Mouse (Mus musculus): Measurements from ENCODE around the gene Fam222a.
A peak's percentile ranks its signal among the peaks of the same experiment; 100 is the strongest.

- no peak for TF ChIP-seq POLR2A (IDR thresholded peaks at IDR 0.05; ENCODE audit: low read depth, low read length)
- TF ChIP-seq CTCF (IDR thresholded peaks at IDR 0.05; ENCODE audit: extremely low read depth, insufficient read length, insufficient replicate concordance, low read depth, low read length): peak; percentile 66; the same call in 1 of the 2 replicates
Measured at GRCm38 (mm10) chr5:114620305-114620704, 52.5 kb downstream of the Fam222a start.

Measured in small intestine, adult 2 months (tissue).